Mouse (Mus musculus): ENCODE results near the gene Ccdc6.
A peak's percentile ranks its signal among the peaks of the same experiment; 100 is the strongest.

The Ccdc6 gene

GRCm38 (mm10) chr10:70095031-70095470 is 1.9 kb upstream of the Ccdc6 start:
- peak; percentile 18 to 23 for DNase-seq

- DNase-seq = no peak
Measured at GRCm38 (mm10) chr10:70095506-70096270, 1.2 kb upstream of the Ccdc6 start.

- DNase-seq = peak; percentile 41 to 59
Measured at GRCm38 (mm10) chr10:70097291-70097901, 475 bp downstream of the Ccdc6 start.

- peak; percentile 58 to 62 for DNase-seq
Measured at GRCm38 (mm10) chr10:70097911-70098569, 1.1 kb downstream of the Ccdc6 start.

GRCm38 (mm10) chr10:70098626-70099025 is 1.7 kb downstream of the Ccdc6 start:
- DNase-seq = peak in 1 of 2 experiments; percentile 28

GRCm38 (mm10) chr10:70099052-70099451 is 2.1 kb downstream of the Ccdc6 start:
- no peak for DNase-seq

GRCm38 (mm10) chr10:70102086-70102485 is 5.2 kb downstream of the Ccdc6 start:
- DNase-seq = no peak

GRCm38 (mm10) chr10:70108016-70108415 is 11.1 kb downstream of the Ccdc6 start:
- no peak for DNase-seq

GRCm38 (mm10) chr10:70109974-70110373 is 13.1 kb downstream of the Ccdc6 start:
- no peak for DNase-seq

- no peak for DNase-seq
Measured at GRCm38 (mm10) chr10:70110815-70111214, 13.9 kb downstream of the Ccdc6 start.

GRCm38 (mm10) chr10:70111643-70112042 is 14.7 kb downstream of the Ccdc6 start:
- DNase-seq = no peak

GRCm38 (mm10) chr10:70114048-70114635 is 17.2 kb downstream of the Ccdc6 start:
- no peak for DNase-seq

- no peak for DNase-seq
Measured at GRCm38 (mm10) chr10:70116454-70116853, 19.5 kb downstream of the Ccdc6 start.

GRCm38 (mm10) chr10:70119451-70119850 is 22.5 kb downstream of the Ccdc6 start:
- DNase-seq = no peak

GRCm38 (mm10) chr10:70119851-70120370 is 23.0 kb downstream of the Ccdc6 start:
- DNase-seq = no peak

- DNase-seq = peak; percentile 52 to 59
Measured at GRCm38 (mm10) chr10:70120671-70121405, 23.9 kb downstream of the Ccdc6 start.

GRCm38 (mm10) chr10:70121406-70121695 is 24.4 kb downstream of the Ccdc6 start:
- DNase-seq = no peak

- DNase-seq = no peak
Measured at GRCm38 (mm10) chr10:70123454-70123853, 26.5 kb downstream of the Ccdc6 start.

- DNase-seq = no peak
Measured at GRCm38 (mm10) chr10:70125491-70125890, 28.6 kb downstream of the Ccdc6 start.

GRCm38 (mm10) chr10:70127273-70127672 is 30.4 kb downstream of the Ccdc6 start:
- no peak for DNase-seq

GRCm38 (mm10) chr10:70128408-70128807 is 31.5 kb downstream of the Ccdc6 start:
- DNase-seq = no peak

GRCm38 (mm10) chr10:70132087-70132560 is 35.2 kb downstream of the Ccdc6 start:
- no peak for DNase-seq

GRCm38 (mm10) chr10:70132714-70133113 is 35.8 kb downstream of the Ccdc6 start:
- DNase-seq = no peak
